Mouse (Mus musculus) liver, embryonic 16.5 days (tissue): ENCODE measurements around the gene Lrguk. TPM values are rescaled to one million over a fixed set of nuclear protein-coding genes. Genes with fewer than 3 reads are reported as not detected.

Experiments
- ATAC-seq: fragments of 200-750 bp; cut with Nextera tagmentation; 2 replicates; pipeline ENCODE4 v1.8.0; 2017; ENCODE audit warnings: low read depth, mild to moderate bottlenecking, moderate number of reproducible peaks, moderate library complexity
- H3K27ac ChIP-seq: fragments of 300-500 bp; sonication (generic); 2 replicates; pipeline ENCODE4 v1.5.1; 2014; ENCODE audit warnings: mild to moderate bottlenecking, low read length
- H3K27me3 ChIP-seq: fragments of 300-500 bp; sonication (generic); 2 replicates; pipeline ENCODE4 v1.6.1; 2014; ENCODE audit warnings: low read depth, low read length, mixed read lengths; ENCODE audit not compliant: control insufficient read depth, insufficient read depth
- H3K36me3 ChIP-seq: fragments of 300-500 bp; sonication (generic); 2 replicates; pipeline ENCODE4 v1.6.1; 2014; ENCODE audit warnings: mild to moderate bottlenecking; ENCODE audit not compliant: control insufficient read depth, insufficient read depth
- H3K4me1 ChIP-seq: fragments of 300-500 bp; sonication (generic); 2 replicates; pipeline ENCODE4 v1.6.1; 2014; ENCODE audit warnings: low read depth, low read length, mixed read lengths; ENCODE audit not compliant: control insufficient read depth
- H3K4me2 ChIP-seq: fragments of 300-500 bp; sonication (generic); 2 replicates; pipeline ENCODE4 v1.6.1; 2014; ENCODE audit warnings: low read depth, low read length, mixed read lengths
- H3K4me3 ChIP-seq: fragments of 300-500 bp; sonication (generic); 2 replicates; pipeline ENCODE4 v1.5.1; 2014; ENCODE audit warnings: low read depth, mild to moderate bottlenecking, low read length
- H3K9ac ChIP-seq: fragments of 300-500 bp; sonication (generic); 2 replicates; pipeline ENCODE4 v1.6.1; 2014; ENCODE audit warnings: low read depth, low read length
- H3K9me3 ChIP-seq: fragments of 300-500 bp; sonication (generic); replicated peaks from 2 replicates; pipeline ENCODE4 v1.6.1; 2016; ENCODE audit warnings: low read length; ENCODE audit not compliant: control insufficient read depth
- WGBS: fragments of 180-500 bp; shearing (Covaris S2); extraction: QIAGEN DNeasy Blood & Tissue Kit; methylation state at CpG from one replicate; pipeline ENCODE4 v1.1.7; 2014; ENCODE audit not compliant: insufficient replicate concordance; 5-methylcytosine and 5-hydroxymethylcytosine counted together
- polyA plus RNA-seq: library from polyadenylated mRNA; unstranded; fragments of >200 nt; fragmentation: Nextera tagmentation; extraction: Ambion mirVana; gene quantifications from 2 replicates; pipeline ENCODE4 v1.2.1, GENCODE M21; 2015

Lrguk gene
- polyA plus RNA-seq, 1 experiment from 2014 or later: 0.09 TPM

DNA sequence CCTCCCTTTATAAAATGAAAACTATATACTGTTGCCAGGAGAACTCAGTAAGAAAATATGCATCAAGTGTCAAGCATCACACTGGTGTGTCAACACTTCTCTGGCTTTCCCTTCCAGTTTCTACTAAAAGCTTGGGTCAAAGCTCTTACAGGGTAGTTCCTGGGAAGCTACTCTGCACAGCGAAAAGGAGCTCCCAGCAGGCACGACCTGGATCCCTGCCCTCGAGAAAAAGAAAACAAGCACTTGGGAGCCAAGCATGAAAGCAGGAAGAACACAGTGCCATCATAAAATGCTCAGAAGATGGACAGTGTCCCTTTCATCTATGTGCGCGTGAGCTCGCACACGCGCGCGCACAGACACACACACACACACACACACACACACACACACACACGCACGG is 144.0 kb downstream of the Lrguk start:
- no peak for ATAC-seq
- 80% methylated on average over 12 of the region's 12 CpGs for WGBS
- Histone ChIP-seq H3K36me3 (no peaks in the 10 kb centered on the region), H3K27me3 (no peaks in the 10 kb centered on the region), H3K4me3 (no peak overlapping the region), H3K27ac (no peak overlapping the region), H3K4me2 (no peak overlapping the region), H3K4me1 (peaks cover 8% of the 10 kb centered on the region), H3K9ac (no peak overlapping the region), H3K9me3 (no peaks in the 10 kb centered on the region)

DNA sequence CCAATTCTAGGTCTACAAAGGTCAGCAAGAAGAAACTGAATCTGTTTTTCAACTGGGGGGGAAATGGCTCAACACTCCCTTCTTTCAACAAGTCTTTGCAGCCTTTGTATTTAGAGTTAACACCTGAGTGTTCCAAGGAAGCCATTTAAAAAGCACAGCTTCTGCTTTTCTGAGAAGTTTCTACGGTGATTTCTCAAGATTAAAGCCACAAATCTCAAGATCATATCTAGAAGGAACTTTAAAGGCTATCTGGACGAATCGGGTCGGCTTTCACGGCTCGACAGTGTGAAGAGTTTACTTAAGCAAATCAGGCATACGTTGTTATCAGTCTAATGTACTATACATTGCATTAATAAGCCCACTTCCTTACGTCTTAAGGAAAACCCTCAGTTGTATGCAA is 145.5 kb downstream of the Lrguk start:
- no peak overlapping the region for H3K4me2 ChIP-seq
- no peak for ATAC-seq
- H3K36me3 ChIP-seq: no peaks in the 10 kb centered on the region
- H3K9ac ChIP-seq: no peak overlapping the region
- H3K27ac ChIP-seq: no peak overlapping the region
- 31% methylated on average over 8 of the region's 8 CpGs for WGBS
- peaks cover 8% of the 10 kb centered on the region for H3K4me1 ChIP-seq
- no peaks in the 10 kb centered on the region for H3K27me3 ChIP-seq
- H3K4me3 ChIP-seq: no peak overlapping the region
- no peaks in the 10 kb centered on the region for H3K9me3 ChIP-seq

DNA sequence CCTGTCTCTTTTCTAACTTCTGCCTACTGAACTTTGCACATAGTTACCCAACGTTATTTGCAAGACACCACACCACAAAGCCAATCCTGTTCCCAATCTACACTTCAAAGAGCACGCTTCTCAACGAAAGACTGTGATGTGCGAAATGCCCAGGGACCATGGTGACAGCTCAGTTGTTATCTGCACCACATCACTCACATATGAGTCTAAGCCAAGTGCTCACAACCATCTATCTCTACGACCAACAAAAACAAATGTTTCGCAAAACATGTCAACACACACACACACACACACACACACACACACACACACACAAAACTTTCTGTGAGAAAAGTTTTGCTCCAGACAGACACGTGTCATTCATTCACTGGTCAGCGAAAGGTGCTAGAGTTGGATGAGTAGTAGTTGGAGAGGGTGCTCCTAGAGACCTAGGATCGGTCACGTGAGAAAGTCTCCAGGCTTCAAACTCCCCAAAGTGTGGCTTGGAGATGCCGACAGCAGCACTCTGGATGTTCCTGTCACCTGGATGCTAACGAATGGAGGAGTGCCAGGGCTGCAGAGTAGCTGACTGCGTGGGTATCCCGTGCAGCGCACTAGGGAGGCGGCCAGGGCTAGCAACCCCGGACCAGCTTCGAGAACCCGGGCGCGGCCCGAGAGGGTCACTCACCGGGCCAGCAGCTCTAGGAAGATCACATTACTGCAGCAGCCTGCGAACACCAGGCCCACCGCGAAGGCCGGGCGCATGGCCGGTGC is 147.0 kb downstream of the Lrguk start:
- Histone ChIP-seq H3K36me3 (no peaks in the 10 kb centered on the region), H3K27ac (peak overlapping the region; percentile 87), H3K9ac (peak overlapping the region; percentile 86), H3K4me3 (peak overlapping the region; percentile 84), H3K4me2 (peak overlapping the region; percentile 80), H3K9me3 (peaks cover 2% of the 10 kb centered on the region; the same call in 1 of the 2 replicates), H3K27me3 (no peaks in the 10 kb centered on the region), H3K4me1 (peaks cover 8% of the 10 kb centered on the region)
- ATAC-seq: peak; percentile 70
- WGBS: under 1% methylated on average over 29 of the region's 29 CpGs

DNA sequence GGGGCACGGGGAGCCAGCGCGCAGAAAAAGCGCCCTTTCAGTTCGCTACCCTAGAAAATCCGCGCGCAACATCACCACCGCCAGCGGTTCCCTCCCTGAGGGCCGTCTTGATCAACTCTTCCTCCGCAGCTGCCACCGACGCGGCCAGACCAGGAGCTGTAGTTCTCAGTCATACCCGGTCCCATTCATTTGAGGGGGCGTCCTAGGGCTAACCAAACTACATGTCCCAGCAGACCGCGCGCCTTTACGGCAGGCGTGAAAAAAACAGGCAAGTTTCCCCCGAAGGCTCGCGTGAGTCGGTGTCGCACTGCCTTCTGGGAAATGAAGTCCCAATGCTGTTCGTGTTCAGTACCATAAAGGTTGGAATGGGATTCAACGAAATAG is 147.6 kb downstream of the Lrguk start, which contains the start of gene Slc35b4:
TSS of gene Slc35b4 (minus strand) at position 248 of the 384 bp plus-strand sequence.
- H3K27ac ChIP-seq: peak within 1 kb of the TSS; percentile 87
- peak; percentile 97 for ATAC-seq
- H3K4me3 ChIP-seq: peak within 1 kb of the TSS; percentile 84
- H3K9me3 ChIP-seq: peaks cover 2% of the 10 kb centered on the region; the same call in 1 of the 2 replicates
- peaks cover 10% of the 10 kb centered on the region for H3K4me1 ChIP-seq
- under 1% methylated on average over 29 of the region's 29 CpGs for WGBS
- H3K27me3 ChIP-seq: no peaks in the 10 kb centered on the region
- H3K36me3 ChIP-seq: no peaks in the 10 kb centered on the region
- H3K4me2 ChIP-seq: peak within 1 kb of the TSS; percentile 80
- H3K9ac ChIP-seq: peak within 1 kb of the TSS; percentile 86

DNA sequence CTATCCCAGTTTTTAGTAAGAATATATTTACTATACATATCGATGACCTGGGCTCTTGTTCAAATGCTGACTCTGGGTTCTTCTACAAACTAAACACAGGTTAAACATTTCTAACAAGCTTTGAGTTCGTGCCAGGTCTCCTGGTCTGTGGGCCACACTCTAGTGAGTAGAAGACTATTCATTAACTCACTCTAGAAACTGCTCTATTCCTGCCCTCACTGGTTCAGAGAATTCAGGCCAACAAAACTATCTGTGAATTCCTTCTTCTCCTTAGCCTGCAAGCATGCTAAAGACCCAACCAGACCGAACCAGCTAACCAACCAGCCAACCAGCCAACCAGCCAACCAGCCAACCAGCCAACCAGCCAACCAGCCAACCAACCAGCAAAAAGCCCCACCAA is 149.8 kb downstream of the Lrguk start:
- peak overlapping the region; percentile 49; the same call in 1 of the 2 replicates for H3K27ac ChIP-seq
- no peaks in the 10 kb centered on the region for H3K27me3 ChIP-seq
- H3K4me2 ChIP-seq: no peak overlapping the region
- H3K36me3 ChIP-seq: no peaks in the 10 kb centered on the region
- peaks cover 15% of the 10 kb centered on the region for H3K4me1 ChIP-seq
- ATAC-seq: no peak
- H3K4me3 ChIP-seq: 0 out of 2 replicates have a peak overlapping the region, but pooled peaks have one; percentile 14
- WGBS: 47% methylated on average over 3 of the region's 3 CpGs
- no peak overlapping the region for H3K9ac ChIP-seq
- peaks cover 2% of the 10 kb centered on the region; the same call in 1 of the 2 replicates for H3K9me3 ChIP-seq

DNA sequence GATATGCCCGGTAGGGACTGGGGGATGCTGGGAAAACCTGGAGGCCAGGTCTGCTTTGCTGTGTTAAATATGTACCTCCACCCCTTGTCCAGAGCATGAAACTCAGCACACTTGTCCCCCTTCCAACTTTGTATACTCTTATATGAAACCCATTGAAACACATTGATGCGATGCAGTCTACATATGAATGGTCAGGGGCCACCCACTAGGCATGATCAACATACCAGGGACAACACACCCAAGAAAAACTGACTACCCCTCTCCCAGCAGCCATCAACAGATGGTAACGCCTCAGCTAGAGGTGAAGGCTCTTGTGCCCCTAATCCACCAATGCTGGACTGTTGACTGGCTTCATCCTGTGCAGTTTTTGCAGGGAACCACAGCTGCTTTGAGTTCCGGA is 150.7 kb downstream of the Lrguk start:
- Histone ChIP-seq H3K4me2 (peak overlapping the region; percentile 40), H3K27me3 (no peaks in the 10 kb centered on the region), H3K27ac (no peak overlapping the region), H3K4me3 (peak overlapping the region; percentile 26; the same call in 1 of the 2 replicates), H3K36me3 (no peaks in the 10 kb centered on the region), H3K9me3 (peaks cover 2% of the 10 kb centered on the region; the same call in 1 of the 2 replicates), H3K4me1 (peaks cover 15% of the 10 kb centered on the region), H3K9ac (no peak overlapping the region)
- ATAC-seq: no peak
- WGBS: 69% methylated on average over 4 of the region's 4 CpGs

DNA sequence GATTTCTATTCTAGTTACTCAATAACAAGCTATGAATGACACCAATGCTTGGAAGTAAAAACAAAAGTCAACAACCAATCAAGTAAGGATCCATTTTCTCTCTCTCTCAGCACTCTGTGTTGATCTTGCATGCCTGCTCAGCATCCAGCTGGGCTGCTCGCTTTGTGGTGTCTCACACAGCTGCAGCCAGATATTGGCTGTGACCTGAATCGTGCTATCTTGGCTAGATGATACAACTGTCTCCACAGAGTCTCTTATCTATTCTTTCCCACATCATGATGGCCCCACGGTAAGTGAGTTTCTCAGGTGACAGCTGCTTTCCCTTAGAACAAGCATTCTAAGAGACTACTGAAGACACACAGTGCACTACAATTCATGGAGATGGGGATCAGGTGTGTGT is 152.7 kb downstream of the Lrguk start:
- no peak for ATAC-seq
- no peaks in the 10 kb centered on the region for H3K36me3 ChIP-seq
- 21% methylated on average over 3 of the region's 3 CpGs for WGBS
- peaks cover 2% of the 10 kb centered on the region; the same call in 1 of the 2 replicates for H3K9me3 ChIP-seq
- no peaks in the 10 kb centered on the region for H3K27me3 ChIP-seq
- no peak overlapping the region for H3K9ac ChIP-seq
- no peak overlapping the region for H3K27ac ChIP-seq
- H3K4me2 ChIP-seq: no peak overlapping the region
- no peak overlapping the region for H3K4me3 ChIP-seq
- H3K4me1 ChIP-seq: peaks cover 10% of the 10 kb centered on the region

DNA sequence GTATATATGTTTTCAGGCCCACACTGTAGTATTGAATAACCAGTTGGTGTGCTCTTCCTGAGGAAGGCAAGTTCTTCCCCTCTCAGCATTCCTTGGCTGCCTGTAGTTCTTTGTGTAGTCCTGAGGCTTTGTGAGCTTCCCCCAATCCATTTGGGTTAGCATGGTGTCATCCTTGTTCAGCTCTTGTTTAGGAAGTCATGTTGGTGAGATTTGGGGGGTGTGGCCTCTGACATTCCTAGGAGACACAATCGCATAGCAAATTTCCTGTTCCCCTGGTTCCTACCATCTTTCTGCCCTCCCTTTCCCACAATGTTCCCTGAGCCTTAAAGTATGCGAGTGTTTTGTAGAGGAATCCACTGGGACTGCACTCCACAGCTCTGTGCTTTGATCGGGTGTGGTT is 154.1 kb downstream of the Lrguk start:
- Histone ChIP-seq H3K9me3 (peaks cover 2% of the 10 kb centered on the region; the same call in 1 of the 2 replicates), H3K4me2 (no peak overlapping the region), H3K4me1 (peaks cover 10% of the 10 kb centered on the region), H3K27ac (no peak overlapping the region), H3K27me3 (no peaks in the 10 kb centered on the region), H3K36me3 (no peaks in the 10 kb centered on the region), H3K4me3 (no peak overlapping the region), H3K9ac (no peak overlapping the region)
- ATAC-seq: no peak
- WGBS: 57% methylated on average over 3 of the region's 3 CpGs
